Mouse (Mus musculus): ENCODE results near the gene Fgfr2. TPM values are rescaled to one million over a fixed set of nuclear protein-coding genes. Genes with fewer than 3 reads are reported as not detected.
A peak's percentile ranks its signal among the peaks of the same experiment; 100 is the strongest.
"Not testable (repeated sequence)": the region's sequence is repeated elsewhere in the genome, so short reads cannot be mapped to it uniquely, and the experiment has no call there.

Gene Fgfr2
- total RNA-seq, 2 experiments from 2014 or later = not detected

DNA sequence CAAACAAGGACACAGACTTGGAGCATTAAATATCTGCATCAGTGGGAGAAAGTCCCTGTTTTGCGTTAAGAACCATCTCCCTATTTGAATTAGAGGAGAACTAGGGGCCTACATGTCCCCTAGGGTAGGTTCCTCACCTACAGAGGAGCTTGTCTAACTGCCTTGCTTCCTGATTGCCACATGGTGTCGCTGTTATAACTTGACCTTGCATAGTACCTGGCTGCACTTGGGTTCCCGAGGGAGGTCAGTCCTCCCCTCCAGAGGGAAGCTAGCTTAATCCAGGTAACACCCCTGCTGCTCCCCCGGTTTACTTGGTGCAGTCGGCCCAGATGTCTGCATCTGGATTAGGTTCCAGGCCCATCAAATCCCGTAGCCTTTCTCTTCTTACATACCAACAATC is 2518.0 kb downstream of the Fgfr2 start:
- peak; percentile 88 for ATAC-seq (replicated peaks; ENCODE audit: poor library complexity)

DNA sequence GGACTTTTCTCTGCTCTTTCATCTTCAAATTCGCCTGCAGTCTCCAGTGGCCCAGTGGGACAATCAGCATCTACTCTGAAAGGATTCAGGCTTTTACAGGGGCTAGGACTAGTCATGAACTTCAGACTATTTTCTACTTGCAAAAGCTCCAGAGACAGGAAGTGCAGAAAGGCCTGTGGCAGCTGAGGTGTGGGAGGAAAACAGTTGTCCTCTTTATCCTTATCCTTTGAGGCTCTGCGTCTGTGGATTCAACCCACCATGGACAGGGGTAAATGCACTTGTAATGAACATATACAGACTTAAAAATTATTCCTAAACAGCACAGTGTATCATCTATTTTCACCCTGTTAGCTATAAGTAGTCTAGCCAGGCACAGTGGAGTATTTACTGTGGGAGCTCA is 2518.8 kb downstream of the Fgfr2 start:
- ATAC-seq (replicated peaks; ENCODE audit: poor library complexity) = no peak

DNA sequence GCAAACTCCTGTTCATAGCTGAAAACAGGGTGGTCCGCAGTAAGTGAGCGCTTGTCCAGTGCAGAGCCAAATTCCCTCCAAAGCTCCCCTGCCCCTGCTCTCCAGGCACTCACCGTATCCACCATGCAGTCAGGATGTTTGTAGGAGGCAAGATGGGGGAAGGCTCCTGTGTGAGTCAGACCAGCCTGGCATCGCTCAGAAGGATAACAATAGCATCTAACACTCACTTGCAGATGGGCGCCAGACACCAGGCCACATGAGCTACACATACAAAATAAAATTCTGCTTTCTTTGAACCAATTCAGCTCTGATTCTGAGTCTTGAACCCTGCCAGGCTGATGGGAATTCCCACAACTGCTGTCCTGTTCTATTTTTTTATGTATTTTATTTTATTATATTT is 2519.6 kb downstream of the Fgfr2 start:
- ATAC-seq (replicated peaks; ENCODE audit: poor library complexity) = no peak

DNA sequence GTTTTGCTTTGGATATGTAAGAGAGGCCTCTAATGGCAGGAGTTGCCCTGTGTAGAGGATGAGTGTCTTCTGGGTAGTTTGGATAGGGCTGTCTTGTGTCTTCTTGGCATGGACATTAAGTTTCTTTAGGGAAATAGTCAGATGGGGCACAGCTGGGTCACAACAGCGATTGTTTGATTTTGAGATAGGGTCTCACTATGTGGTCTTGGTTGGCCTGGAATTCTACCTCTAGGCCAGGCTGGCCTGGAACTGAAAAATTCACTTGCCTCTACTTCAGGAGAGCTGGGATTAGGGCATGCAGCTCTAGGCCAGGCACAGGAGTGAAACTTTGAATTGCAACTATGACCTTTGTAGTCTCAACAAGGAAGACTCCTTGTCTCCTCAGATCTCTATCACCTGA is 2520.3 kb downstream of the Fgfr2 start:
- no peak for ATAC-seq (replicated peaks; ENCODE audit: poor library complexity)

GRCm38 (mm10) chr7:130600546-130600945 is 2522.6 kb downstream of the Fgfr2 start:
- ATAC-seq (replicated peaks; ENCODE audit: poor library complexity) = no peak

GRCm38 (mm10) chr7:130600074-130600473 is 2523.1 kb downstream of the Fgfr2 start:
- ATAC-seq (replicated peaks; ENCODE audit: poor library complexity) = no peak

- no peak for ATAC-seq (replicated peaks; ENCODE audit: poor library complexity)
Observed at GRCm38 (mm10) chr7:130597546-130597945, 2525.6 kb downstream of the Fgfr2 start.

DNA sequence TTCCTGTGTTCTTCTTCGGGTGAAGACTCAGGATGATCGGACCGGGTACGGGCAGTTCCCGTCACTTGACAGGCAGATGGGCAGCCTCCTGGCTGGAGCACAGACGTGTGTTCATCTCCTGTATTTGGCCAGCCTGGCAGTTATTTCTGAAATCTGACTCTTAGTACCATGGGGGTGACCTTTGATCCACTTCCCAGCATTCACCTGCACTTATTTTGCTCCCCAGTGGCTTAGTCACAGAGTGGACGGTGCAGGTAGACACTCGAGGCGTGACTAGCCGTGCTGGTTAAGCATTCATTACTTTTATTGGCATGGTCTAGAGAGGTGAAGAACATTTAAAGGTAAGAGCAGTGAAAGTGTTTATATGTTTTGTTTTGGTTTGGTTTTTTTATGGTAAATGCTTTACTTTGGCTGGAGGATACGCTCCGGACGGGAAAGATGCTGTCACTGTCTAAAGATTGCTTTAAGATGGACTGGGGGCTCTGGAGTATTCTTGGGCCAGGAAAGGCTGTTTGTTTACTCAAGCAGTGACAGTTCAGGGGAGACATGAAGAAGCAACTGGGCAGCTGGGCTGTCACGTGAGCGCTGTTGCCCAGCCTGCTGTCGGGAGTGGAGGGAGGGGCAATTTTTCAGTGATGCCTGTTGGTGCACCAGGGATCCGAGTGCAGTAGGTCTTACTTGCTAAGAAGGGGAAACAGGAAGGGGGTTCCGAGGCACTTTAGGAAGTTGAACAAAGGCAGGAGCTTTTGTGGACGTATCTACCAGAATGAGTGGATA is 2526.9 kb downstream of the Fgfr2 start:
- ATAC-seq (replicated peaks; ENCODE audit: poor library complexity) = not testable (repeated sequence)

GRCm38 (mm10) chr7:130593375-130594239 is 2529.5 kb downstream of the Fgfr2 start:
- ATAC-seq (replicated peaks; ENCODE audit: poor library complexity) = peak; percentile 30

DNA sequence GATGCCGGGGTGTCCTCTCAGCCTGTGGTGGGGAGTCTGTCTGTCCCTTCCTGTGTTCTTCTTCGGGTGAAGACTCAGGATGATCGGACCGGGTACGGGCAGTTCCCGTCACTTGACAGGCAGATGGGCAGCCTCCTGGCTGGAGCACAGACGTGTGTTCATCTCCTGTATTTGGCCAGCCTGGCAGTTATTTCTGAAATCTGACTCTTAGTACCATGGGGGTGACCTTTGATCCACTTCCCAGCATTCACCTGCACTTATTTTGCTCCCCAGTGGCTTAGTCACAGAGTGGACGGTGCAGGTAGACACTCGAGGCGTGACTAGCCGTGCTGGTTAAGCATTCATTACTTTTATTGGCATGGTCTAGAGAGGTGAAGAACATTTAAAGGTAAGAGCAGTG is 2530.2 kb downstream of the Fgfr2 start:
- not testable (repeated sequence) for ATAC-seq (replicated peaks; ENCODE audit: poor library complexity)

DNA sequence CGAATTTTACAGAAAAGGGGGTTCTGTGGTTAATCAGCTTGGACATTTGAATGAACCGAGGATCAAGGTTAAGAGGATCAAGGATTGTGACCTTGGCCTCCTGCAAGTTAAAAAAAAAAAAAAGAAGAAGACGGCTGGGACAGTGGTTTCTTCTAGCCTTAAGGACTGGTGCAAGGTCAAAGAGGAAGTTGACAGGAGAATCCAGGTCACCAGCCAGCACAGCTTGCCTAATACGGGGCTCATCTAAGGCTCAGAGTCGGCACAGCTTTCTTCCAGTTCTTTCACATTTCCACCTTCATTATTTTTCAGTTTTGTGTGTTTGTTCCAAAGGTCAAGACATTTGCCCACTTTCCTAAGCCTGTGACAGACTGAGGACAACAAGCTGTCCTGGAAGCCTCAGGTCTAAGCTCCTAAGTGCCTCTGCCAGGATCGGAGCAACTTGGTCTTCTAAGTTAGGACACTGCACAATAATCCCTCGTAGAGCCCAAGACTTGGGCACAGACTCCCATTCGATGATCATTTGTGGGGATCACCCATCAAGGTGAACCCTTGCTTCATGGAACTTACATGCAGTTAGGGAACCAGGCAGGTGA is 2532.2 kb downstream of the Fgfr2 start:
- peak; percentile 71 for ATAC-seq (replicated peaks; ENCODE audit: poor library complexity)

GRCm38 (mm10) chr7:130590081-130590828 is 2532.9 kb downstream of the Fgfr2 start:
- ATAC-seq (replicated peaks; ENCODE audit: poor library complexity) = no peak

DNA sequence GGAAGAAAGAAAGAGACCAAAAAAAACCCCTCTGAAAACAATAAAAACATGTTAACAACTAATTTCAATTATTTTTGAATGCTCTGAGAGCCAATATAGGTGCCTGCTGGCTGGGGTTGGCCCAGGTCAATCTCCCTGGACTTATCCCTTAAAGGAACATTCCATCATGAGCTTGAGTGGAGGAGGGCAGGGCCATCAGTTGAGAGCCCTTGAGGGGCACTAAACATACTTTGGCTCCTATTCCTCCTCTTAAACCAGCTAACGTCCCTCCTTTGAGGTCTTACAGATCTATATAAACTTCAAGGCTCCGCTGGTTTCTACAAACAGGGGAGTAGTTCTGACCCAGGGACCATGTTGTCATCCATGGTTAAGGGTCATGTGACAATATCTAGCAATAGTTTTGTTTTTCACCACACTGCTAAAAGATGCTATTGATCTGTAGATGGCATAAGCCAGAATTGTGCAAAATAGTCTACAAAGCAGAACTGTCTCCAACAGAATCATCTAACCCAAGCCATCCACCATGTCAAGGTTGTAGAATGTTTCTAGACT is 2536.6 kb downstream of the Fgfr2 start:
- ATAC-seq (replicated peaks; ENCODE audit: poor library complexity) = no peak

GRCm38 (mm10) chr7:130578607-130579006 is 2544.5 kb downstream of the Fgfr2 start:
- ATAC-seq (replicated peaks; ENCODE audit: poor library complexity) = no peak

DNA sequence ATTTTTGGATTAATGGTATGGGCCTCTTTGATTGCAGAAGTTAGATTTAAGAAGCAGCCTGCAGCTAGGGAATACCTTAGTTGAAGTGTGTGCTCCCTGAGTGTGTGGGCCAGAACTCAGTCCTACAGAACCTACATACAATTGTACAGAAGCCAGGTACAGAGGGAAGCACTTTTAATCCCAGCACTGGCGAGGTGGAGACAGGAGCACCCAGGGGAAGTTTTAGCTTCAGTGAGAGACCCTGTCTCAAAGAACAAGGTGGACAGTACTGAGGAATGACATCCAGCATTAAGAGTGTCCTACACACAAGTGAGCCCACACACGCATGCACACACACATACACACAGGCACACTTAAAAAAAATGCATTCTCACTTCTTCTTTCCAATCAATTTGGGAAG is 2545.1 kb downstream of the Fgfr2 start:
- no peak for ATAC-seq (replicated peaks; ENCODE audit: poor library complexity)

DNA sequence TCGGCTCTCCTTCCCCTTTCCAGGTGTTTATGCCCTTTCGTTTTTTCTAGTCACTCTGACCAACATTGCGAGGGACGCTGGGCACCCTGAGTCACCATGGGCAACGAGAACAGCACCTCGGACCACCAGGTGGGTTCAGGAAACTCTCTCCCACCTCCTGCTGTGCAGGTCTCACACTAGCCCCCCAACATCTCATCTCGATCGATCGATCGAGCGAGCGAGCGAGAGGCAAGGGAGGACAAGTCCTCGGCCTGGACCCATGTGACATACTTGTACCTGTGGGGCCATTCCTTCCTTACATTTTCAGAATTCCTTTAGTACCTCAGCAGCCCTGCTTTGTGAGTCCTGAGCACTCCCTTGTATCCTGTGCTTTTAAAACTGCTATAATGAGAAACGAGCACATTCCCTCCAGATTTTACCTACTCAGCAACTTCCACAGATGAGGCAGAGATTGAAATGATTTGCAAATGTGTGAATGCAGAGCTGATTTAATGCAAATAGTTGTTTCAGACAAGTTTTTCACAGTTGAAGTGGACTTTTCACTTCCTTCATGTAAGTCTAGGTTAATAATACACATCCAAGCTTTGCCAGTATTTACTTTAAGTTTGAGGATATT is 2545.7 kb downstream of the Fgfr2 start, which contains the start of gene Tacc2:
Gene Tacc2, plus strand, starts transcription at position 51 of the 616 bp plus-strand sequence.
- ATAC-seq (replicated peaks; ENCODE audit: poor library complexity) = 0 out of 2 replicates have a peak, but pooled peaks have one; percentile 5

- peak; percentile 43 for ATAC-seq (replicated peaks; ENCODE audit: poor library complexity)
Observed at GRCm38 (mm10) chr7:130576981-130577380, 2546.2 kb downstream of the Fgfr2 start.

DNA sequence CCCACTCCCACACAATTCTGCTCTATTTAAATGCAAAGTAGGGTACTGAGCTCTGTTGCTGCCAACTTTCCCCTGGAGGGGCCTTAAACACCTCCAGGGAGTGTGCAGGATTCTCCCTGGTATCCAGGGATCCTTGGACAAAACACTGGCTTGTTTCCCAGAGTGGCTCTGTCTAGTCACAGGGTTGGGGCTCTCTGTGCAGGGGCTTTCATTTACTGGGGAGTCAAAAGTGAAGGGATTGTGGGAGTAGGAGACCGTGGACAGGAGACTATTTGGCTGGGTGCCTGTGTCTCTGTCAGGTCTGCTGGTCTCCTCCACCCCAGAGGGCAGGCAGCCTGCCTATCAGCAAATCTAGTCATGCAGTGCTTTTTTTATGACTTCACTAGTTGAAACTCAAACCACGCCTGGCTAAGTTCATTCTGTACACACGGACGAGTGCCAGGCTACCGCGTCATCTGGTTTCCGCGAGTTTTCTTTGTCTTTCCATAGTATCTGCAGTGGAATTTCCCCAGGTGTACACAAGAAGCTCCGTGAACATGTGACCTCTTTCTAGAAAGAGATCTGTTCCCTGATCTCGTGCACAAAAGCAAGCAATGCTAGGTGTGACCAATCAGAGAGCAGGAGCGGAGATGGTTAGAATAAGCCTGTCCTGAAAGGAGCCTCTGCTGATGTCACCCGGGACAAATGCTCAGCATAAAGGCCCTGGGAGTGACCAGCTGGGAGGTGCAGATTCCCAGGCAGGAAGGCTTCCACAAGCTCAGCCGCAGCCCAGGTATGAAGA is 2548.7 kb downstream of the Fgfr2 start:
- no peak for ATAC-seq (replicated peaks; ENCODE audit: poor library complexity)

- ATAC-seq (replicated peaks; ENCODE audit: poor library complexity) = no peak
Observed at GRCm38 (mm10) chr7:130573746-130574145, 2549.4 kb downstream of the Fgfr2 start.
